Mouse (Mus musculus) right cerebral cortex, postnatal 36 days (tissue): ENCODE measurements around the gene Fbxl18.

ENCODE experiments used
- DNase-seq, 2 experiments: peaks; one replicate each; pipeline ENCODE4 v3.0.0; 2022; ENCODE audit warnings: low spot score in 2 of 2, mixed read lengths in 1 of 2

Gene Fbxl18

GRCm38 (mm10) chr5:142894918-142895613, at the start of gene Fbxl18:
TSS of gene Fbxl18 (minus strand) at chr5:142895421.
- peak; percentile 86 to 87 for DNase-seq

GRCm38 (mm10) chr5:142940393-142940792, 45.2 kb upstream of the Fbxl18 start:
- no peak for DNase-seq

GRCm38 (mm10) chr5:142937956-142938727, 42.9 kb upstream of the Fbxl18 start:
- DNase-seq, result no peak

- peak; percentile 56 to 70 for DNase-seq
Observed at GRCm38 (mm10) chr5:142936336-142936719, 41.1 kb upstream of the Fbxl18 start.

- peak; percentile 69 to 75 for DNase-seq
Observed at GRCm38 (mm10) chr5:142935642-142936335, 40.6 kb upstream of the Fbxl18 start.

GRCm38 (mm10) chr5:142932731-142933130, 37.5 kb upstream of the Fbxl18 start:
- no peak for DNase-seq

- peak in 1 of 2 experiments; percentile 73 for DNase-seq
Observed at GRCm38 (mm10) chr5:142932084-142932685, 37.0 kb upstream of the Fbxl18 start.

GRCm38 (mm10) chr5:142931241-142931745, 36.1 kb upstream of the Fbxl18 start:
- DNase-seq, result no peak

- no peak for DNase-seq
Observed at GRCm38 (mm10) chr5:142929400-142929752, 34.2 kb upstream of the Fbxl18 start.

- peak in 1 of 2 experiments; percentile 68 for DNase-seq
Observed at GRCm38 (mm10) chr5:142928749-142929399, 33.7 kb upstream of the Fbxl18 start.

GRCm38 (mm10) chr5:142927341-142927930, 32.2 kb upstream of the Fbxl18 start:
- DNase-seq, result no peak

GRCm38 (mm10) chr5:142926940-142927228, 31.7 kb upstream of the Fbxl18 start:
- no peak for DNase-seq

GRCm38 (mm10) chr5:142926204-142926939, 31.2 kb upstream of the Fbxl18 start:
- no peak for DNase-seq

GRCm38 (mm10) chr5:142924336-142924959, 29.2 kb upstream of the Fbxl18 start:
- DNase-seq, result no peak

- DNase-seq, result no peak
Observed at GRCm38 (mm10) chr5:142923781-142924180, 28.6 kb upstream of the Fbxl18 start.

- DNase-seq, result no peak
Observed at GRCm38 (mm10) chr5:142922251-142922650, 27.0 kb upstream of the Fbxl18 start.

GRCm38 (mm10) chr5:142921074-142921459, 25.8 kb upstream of the Fbxl18 start:
- DNase-seq, result no peak

GRCm38 (mm10) chr5:142920311-142921073, 25.3 kb upstream of the Fbxl18 start:
- DNase-seq, result no peak

GRCm38 (mm10) chr5:142917402-142917801, 22.2 kb upstream of the Fbxl18 start:
- no peak for DNase-seq
